Mouse (Mus musculus): ENCODE data around the gene Gars.

The Gars gene

DNA sequence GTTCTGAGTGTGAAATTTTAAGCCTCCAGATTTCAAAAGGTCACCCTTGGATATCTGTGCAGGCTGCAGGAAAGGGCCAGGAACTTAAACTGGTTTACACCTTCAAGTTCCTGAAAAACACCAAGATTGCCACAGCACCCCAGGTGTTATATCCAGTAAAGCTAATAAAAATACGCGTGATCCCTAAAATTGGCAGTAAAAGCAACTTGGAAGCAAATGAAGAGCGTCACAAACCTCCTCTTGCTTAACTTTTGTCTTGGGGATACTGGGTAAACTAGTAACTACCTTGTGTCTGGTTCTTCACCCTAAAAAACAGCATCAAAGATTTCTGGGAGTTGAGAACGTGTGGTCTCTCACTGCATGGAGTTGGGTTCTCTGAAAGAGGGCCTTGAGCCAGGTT is 1.1 kb upstream of the Gars start:
- no peak for DNase-seq (ENCODE audit: low read depth, low spot score)

DNA sequence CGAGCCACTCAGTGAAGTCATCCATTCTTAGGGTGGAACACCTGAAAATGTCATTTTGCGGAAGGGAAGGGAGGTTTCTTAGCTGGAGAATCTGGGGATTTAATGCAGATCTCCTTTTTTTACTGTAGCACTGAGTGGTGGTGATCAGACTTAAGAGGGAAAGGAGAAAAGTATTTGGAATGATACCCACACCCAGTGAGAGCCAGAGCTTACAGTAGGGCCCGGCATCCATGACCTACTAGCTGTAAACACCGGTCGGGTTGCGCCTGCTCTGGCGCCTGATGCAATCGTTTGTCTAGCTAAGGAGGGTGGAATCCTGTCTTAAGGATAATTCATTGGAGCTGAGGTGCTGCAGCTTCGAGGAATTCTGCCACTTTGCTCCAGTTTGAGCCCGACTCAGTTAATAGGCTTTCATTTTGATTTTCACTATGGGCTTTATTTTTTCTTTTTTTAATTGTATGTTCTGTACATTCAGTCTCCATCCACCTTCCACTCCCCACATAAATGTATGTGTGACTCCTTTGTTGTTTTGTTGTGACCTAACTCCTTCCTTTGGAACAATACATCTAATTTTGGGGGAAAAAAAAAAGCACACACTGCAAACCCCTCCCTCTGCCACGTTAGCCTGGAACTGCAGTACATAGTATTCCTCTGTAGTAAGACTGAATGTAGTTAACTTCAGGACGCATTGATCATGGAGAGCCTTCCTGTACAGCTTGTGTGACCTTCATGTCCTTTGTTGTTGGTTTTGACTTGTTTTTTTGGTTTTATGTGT is 1.1 kb downstream of the Gars start:
- no peak for DNase-seq (ENCODE audit: low read depth, low spot score)

DNA sequence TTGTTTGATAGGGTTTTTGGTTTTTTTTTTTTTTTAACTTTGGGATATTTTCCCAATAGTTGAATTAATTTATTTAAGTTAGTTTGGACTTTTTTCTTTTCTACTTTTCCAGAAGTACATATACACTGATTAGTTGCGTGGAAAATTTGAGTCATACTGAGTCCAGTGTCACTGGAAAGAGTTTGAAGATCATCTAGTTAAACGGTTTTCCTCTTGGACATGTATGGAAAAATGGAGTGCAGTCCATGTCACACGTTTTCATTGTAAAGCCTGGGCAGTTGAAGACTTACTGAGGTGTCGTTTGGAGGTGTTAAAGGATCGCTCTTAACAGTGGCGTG is 1.6 kb downstream of the Gars start:
- no peak for DNase-seq (ENCODE audit: low read depth, low spot score)

- no peak for DNase-seq (ENCODE audit: low read depth, low spot score)
Measured at GRCm38 (mm10) chr6:55040031-55040430, 2.2 kb downstream of the Gars start.

GRCm38 (mm10) chr6:55043206-55043605 is 5.4 kb downstream of the Gars start:
- DNase-seq (ENCODE audit: low read depth, low spot score) = no peak

DNA sequence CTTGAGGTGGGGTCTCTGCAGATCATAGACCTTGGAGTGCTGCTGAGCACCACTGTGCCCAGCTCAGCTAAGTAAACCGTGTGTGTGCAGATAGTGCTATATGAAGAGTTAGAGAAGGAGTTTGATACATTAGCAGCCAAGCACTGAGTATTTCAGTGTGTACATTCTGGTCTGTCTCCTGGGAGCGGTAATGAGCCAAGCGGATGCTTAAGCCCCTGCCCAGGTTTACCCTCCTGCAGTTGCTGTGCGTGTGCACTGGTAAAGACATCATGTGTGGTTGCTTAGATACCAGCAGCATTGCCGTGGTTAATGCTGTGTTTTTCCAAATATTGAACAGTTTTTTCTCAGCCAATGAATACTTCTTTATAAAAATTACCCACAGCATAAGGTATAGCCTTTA is 6.7 kb downstream of the Gars start:
- DNase-seq (ENCODE audit: low read depth, low spot score) = no peak

DNA sequence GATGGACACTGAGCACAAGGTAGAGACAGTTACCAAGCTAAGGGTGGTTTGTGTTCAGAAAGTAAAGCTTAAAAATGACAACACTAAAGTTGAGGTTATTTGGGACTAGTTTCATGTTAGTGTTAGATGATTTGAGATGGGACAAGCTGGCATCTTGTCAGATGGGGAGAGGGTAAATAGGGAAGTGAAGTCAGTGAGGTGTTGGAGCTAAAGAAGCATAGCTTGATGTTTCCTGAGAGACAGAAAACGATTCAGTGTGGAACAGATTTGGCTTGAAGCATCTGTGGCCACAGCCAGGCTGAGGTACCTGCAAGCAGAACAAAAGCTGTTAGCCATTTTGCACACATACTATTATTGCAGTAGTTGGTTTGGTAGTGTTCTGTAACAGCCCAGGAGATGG is 7.5 kb downstream of the Gars start:
- DNase-seq (ENCODE audit: low read depth, low spot score) = no peak

- no peak for DNase-seq (ENCODE audit: low read depth, low spot score)
Measured at GRCm38 (mm10) chr6:55049186-55049585, 11.4 kb downstream of the Gars start.

- no peak for DNase-seq (ENCODE audit: low read depth, low spot score)
Measured at GRCm38 (mm10) chr6:55054491-55054890, 16.7 kb downstream of the Gars start.

DNA sequence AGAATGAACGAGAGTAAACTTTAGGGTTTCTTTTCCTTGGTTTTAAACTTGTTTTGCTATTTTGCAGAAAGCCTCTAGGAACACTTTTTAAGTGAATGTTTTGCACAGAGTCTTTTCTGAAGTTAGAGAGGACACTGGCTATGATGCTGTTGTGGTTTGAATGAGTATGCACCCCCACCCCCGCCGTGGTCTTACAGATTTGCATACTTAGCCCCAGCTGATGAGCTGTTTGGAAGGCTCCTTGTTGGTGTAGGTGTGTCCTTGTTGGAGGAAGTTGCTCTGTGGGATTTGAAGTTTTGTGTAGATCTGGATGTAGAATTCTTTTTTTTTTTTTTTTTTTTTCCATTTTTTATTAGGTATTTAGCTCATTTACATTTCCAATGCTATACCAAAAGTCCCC is 19.6 kb downstream of the Gars start:
- DNase-seq (ENCODE audit: low read depth, low spot score) = no peak

- DNase-seq (ENCODE audit: low read depth, low spot score) = no peak
Measured at GRCm38 (mm10) chr6:55060241-55060825, 22.5 kb downstream of the Gars start.

- DNase-seq (ENCODE audit: low read depth, low spot score) = no peak
Measured at GRCm38 (mm10) chr6:55061328-55061727, 23.5 kb downstream of the Gars start.

GRCm38 (mm10) chr6:55062200-55062599 is 24.4 kb downstream of the Gars start:
- DNase-seq (ENCODE audit: low read depth, low spot score) = no peak

GRCm38 (mm10) chr6:55063793-55064476 is 26.1 kb downstream of the Gars start:
- DNase-seq (ENCODE audit: low read depth, low spot score) = no peak

DNA sequence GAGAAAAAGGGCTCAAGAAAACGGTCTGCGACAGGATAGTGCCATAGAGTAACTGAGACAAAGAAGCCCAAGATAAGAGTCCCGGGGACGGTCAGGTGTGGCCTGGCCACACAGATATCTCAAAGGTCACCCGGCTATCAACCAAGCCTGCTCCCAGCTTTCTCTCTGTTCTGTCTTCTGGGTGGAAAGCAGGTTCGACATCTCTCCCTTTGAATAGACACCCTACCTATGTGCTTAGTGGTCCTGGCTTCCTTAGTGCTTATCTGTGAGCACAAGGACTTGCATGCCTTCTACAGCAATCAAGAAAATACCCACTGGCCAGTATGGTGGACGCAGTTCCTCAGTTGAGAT is 26.6 kb downstream of the Gars start:
- DNase-seq (ENCODE audit: low read depth, low spot score) = no peak

DNA sequence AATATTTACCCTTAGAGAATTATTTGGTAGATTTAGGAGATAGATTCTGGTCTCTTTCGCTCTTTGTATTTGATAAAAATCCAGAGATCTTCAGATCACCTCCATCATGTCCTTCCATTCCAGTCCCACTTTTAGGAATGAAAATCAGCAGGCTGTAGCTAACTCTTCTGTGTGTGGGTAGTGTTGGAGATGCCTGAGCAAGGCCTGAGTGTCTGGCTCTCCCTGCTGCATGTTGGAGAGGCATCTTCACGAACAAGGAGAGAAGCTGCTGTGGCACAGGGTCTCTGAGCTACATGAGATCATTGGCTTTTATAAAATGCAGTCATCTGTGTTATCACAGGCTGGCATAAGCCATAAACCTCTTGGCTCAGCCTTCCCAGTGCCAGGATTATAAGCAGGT is 28.1 kb downstream of the Gars start:
- no peak for DNase-seq (ENCODE audit: low read depth, low spot score)

- no peak for DNase-seq (ENCODE audit: low read depth, low spot score)
Measured at GRCm38 (mm10) chr6:55076561-55077255, 38.9 kb downstream of the Gars start.

GRCm38 (mm10) chr6:55081379-55081778 is 43.6 kb downstream of the Gars start:
- no peak for DNase-seq (ENCODE audit: low read depth, low spot score)

- no peak for DNase-seq (ENCODE audit: low read depth, low spot score)
Measured at GRCm38 (mm10) chr6:55082261-55083051, 44.6 kb downstream of the Gars start.

- DNase-seq (ENCODE audit: low read depth, low spot score) = no peak
Measured at GRCm38 (mm10) chr6:55087355-55087754, 49.5 kb downstream of the Gars start.

GRCm38 (mm10) chr6:55090639-55091038 is 52.8 kb downstream of the Gars start:
- DNase-seq (ENCODE audit: low read depth, low spot score) = peak; percentile 26

- DNase-seq (ENCODE audit: low read depth, low spot score) = no peak
Measured at GRCm38 (mm10) chr6:55091396-55091795, 53.6 kb downstream of the Gars start.
